Mouse (Mus musculus): ENCODE results near the gene Nudt3.

DNA sequence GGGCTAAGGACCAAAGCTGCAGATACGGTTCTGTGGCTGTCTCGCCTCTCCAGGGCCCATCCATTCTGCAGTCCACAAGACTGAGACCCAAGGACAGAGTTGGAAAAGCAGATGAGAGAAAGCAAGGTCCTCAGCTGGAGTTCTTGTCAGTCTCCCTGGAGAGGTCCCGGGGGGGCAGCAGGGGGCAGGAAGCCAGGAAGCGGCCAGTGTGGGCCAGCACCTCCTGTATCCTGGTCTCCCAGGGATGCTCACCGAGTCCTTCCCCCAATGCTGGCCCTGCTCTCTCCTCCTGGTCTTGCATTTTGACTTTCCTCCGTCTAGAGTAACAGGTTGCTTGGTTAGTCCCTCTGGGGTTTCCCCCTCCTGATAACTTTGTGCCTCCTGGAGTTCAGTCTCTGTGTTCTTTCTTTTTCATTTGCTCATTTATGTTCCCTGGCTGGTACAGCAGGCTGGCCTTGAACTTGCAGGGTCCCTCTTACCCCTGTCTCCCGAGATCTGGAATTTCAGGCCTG is 76.7 kb downstream of the Nudt3 start:
- TF ChIP-seq TCF12 (IDR thresholded peaks at IDR 0.05; ENCODE audit: insufficient read depth, poor library complexity, severe bottlenecking), result no peak
- no peak for TF ChIP-seq MYOG (IDR thresholded peaks at IDR 0.05; ENCODE audit: control insufficient read depth in 1 of 3, insufficient read depth in 1 of 3, insufficient read length in 2 of 3, low read depth in 2 of 3)
- TF ChIP-seq MAX (IDR thresholded peaks at IDR 0.05; ENCODE audit: low read depth), result no peak
- no peak for TF ChIP-seq POLR2A (IDR thresholded peaks at IDR 0.05; ENCODE audit: insufficient read length, low read depth)
- no peak for TF ChIP-seq E2F4 (IDR thresholded peaks at IDR 0.05; ENCODE audit: insufficient read depth)
